Mouse (Mus musculus) cortical plate, adult 2 months (tissue): ENCODE measurements around the gene Samd8.

ENCODE experiments used
- CTCF ChIP-seq: fragments of 200-500 bp; IDR thresholded peaks from 2 replicates; pipeline ENCODE4 v1.5.1; 2011; ENCODE audit warnings: mild to moderate bottlenecking, control low read depth, low read length; ENCODE audit not compliant: insufficient read depth; ENCODE audit errors: extremely low read depth
- POLR2A ChIP-seq: fragments of 200-500 bp; IDR thresholded peaks from 2 replicates; pipeline ENCODE4 v1.6.1; 2011; ENCODE audit warnings: mild to moderate bottlenecking, low read length, control low read depth; ENCODE audit not compliant: insufficient read depth; ENCODE audit errors: extremely low read depth

- TF ChIP-seq CTCF (no peak), POLR2A (no peak)
These were observed 16.1 kb downstream of the Samd8 start for GRCm38 (mm10) chr14:21766398-21766958.
